Mouse (Mus musculus): ENCODE measurements at regions not wholly inside any gene's neighbourhood (a gene's known extent, or its start where the extent isn't known, plus 50 kb on each side); places are given as distances from the start of the nearest gene placed in this dataset.

DNA sequence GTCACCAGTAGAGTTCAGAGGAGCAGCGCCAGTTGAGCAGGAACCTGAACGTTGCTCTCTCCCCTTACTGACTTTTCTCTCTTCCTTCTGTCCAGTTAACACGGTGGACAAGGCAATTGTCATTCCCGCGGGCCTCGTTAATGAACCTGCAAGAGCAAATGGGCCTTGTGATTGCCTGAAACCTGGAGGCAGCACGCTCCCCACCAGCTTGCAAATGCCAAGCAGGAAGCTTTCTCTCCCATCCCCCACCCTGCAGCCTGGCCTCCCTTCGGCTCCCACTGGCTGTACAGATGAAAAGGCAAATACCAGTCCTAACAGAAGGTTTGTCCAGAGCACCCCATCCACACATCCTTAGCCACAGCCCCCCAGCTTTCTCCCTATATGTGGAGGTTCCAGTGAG is 298.3 kb downstream of the Bcor start:
- TF ChIP-seq POLR2A (IDR thresholded peaks at IDR 0.05; ENCODE audit: borderline replicate concordance, extremely low read depth, insufficient read depth, insufficient read length, poor library complexity, severe bottlenecking) (no peak), CTCF (IDR thresholded peaks at IDR 0.05; ENCODE audit: borderline replicate concordance, extremely low read depth, insufficient read depth, insufficient read length) (no peak)
